Mouse (Mus musculus): Measurements from ENCODE around the gene Zkscan8.
"Not testable (repeated sequence)": the region's sequence is repeated elsewhere in the genome, so short reads cannot be mapped to it uniquely, and the experiment has no call there.

Gene Zkscan8

DNA sequence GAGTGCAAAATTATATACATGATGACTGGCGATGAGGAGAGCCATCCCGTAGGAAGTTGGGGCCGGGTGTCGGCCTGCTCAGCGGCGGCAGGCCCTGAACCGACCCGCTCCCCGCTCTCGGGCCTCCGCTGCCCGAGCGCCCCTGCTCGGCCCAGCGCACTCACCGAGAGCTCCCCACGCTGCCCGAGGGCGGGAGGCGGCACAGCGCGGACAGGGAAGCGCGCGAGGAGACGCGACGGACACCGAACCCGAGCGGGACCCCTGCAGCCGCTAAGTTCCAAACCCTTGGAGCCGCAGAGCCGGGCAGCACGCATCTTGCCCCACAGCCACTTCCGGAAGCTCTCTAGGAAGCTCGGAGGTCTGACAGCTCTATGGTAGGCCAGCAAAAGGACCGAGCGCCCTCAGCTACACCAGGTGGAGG lies at the start of gene Zkscan8:
TSS of gene Zkscan8 (minus strand) at position 340 of the 421 bp plus-strand sequence.
- peak; percentile 91 to 93 for DNase-seq

GRCm38 (mm10) chr13:21559793-21560192 lies 28.9 kb upstream of the Zkscan8 start, which contains the start of gene Olfr1535:
Gene Olfr1535, minus strand, starts transcription at chr13:21559893.
- DNase-seq, result no peak

- no peak for DNase-seq
Observed at GRCm38 (mm10) chr13:21550416-21551110, 19.6 kb upstream of the Zkscan8 start.

GRCm38 (mm10) chr13:21549487-21549886 lies 18.6 kb upstream of the Zkscan8 start:
- DNase-seq, result no peak

DNA sequence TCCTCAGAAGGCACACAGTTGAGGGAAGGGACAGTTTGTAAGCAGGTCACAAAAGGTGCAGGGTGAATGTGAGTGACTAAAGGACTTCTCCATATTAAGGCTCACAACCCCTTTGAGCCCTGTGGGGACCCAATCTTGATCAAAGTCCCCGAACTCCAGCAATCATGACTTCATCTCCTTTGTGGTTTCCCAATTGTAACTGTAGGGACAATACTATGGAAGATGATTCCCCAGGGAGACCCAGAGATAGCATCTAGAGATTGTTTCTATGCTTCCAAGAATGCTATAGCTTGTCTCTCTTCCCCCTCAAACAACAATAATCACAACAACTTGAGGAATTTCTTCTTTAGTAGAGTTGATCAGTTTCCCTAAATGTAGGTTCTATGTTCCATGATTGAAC lies 11.8 kb upstream of the Zkscan8 start, which contains the start of gene Olfr1366:
TSS of gene Olfr1366 (minus strand) at position 101 of the 400 bp plus-strand sequence.
- no peak for DNase-seq

GRCm38 (mm10) chr13:21530136-21530535 lies 784 bp downstream of the Zkscan8 start:
- DNase-seq, result no peak

GRCm38 (mm10) chr13:21506221-21506649 lies 24.7 kb downstream of the Zkscan8 start:
- peak; percentile 85 to 86 for DNase-seq

- DNase-seq, result no peak
Observed at GRCm38 (mm10) chr13:21502296-21502695, 28.6 kb downstream of the Zkscan8 start.

DNA sequence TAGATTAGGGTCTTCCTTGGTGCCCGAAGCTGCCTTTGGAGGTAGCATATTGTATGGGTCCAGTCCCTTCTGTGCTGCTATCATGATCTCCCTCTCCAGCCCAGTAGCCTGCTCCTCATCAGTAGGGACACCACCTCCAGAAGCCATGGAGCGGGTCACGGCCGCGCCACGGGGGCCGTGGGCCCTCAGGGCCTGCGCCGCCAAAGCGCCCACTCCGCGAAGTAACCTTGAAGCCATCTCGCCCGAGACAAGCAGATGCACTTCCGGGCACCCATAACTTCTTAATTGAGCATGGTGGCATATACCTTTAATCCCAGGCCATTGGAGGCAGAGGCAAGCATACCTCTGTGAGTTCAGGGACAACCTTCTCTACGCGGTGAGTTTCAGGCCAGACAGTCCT lies 29.7 kb downstream of the Zkscan8 start, which contains the start of gene Gm11273:
TSS of gene Gm11273 (minus strand) at position 237 of the 400 bp plus-strand sequence.
- not testable (repeated sequence) for DNase-seq

- DNase-seq, result no peak
Observed at GRCm38 (mm10) chr13:21495080-21495479, 35.8 kb downstream of the Zkscan8 start, which contains the start of gene AK157302. Gene AK157302, plus strand, starts transcription at chr13:21495223.

- DNase-seq, result no peak
Observed at GRCm38 (mm10) chr13:21492847-21493246, 38.1 kb downstream of the Zkscan8 start.

DNA sequence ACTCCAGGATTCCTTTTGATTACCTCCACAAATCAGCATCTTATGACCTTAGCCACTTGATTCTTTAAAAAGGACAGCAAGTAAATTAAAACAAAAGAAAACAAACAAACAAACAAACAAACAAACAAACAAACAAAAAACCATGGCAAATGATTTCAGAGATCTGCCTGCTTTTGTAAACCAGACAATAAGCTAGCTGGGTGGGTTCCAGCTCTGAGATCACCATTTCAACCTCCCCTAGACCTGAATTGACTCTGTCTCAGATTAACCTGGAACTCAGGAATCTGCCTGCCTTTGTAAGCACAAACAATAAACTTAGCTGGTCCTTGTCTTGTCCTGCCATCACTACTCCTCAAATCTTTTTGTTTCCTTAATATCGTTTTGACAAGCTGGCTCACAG lies 44.0 kb downstream of the Zkscan8 start:
- DNase-seq, result no peak

DNA sequence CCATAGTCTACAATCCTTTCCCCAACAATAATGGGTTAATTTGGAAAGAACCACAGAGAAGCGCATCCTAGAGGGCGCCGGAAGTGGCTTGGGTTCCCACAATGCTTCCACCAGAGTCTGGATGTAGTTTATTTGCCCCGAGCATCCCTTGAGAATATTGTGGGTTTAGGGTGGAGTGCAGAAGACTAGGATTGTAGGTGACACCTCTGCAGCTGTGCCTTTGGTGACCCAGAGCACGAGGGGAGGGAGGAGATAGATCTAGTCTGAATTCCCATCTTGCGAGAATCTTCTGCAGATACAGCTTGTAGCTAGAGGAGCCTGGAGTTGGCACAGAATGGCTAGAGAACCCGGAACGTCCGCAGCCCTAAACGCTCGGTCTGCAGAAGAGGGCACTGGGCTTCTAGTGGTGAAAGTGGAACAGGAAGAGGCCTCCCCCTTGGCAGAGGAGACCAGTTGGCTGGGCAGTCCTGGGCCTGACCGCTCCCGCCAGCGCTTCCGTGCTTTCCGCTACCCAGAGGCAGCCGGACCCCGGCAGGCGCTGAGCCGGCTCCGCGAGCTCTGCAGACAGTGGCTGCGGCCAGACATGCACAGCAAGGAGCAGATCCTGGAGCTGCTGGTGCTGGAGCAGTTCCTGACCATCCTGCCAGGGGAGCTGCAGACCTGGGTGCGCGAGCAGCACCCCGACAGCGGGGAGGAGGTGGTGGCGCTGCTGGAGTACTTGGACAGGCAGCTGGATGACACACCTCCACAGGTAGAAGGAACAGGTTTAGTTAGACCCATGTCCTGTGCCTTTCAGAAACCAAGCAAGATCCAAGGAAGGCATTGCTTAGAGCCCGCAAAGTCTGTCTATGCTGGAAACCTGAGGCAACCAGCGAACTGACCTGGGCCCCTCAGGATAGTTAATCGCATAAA lies 51.9 kb downstream of the Zkscan8 start, which contains the start of the genes Zkscan4 and Gm10065:
TSS of gene Zkscan4 (plus strand) at position 149 of the 912 bp plus-strand sequence.
TSS of gene Gm10065 (minus strand) at position 683 of the 912 bp plus-strand sequence.
- DNase-seq, result peak; percentile 71 to 74

GRCm38 (mm10) chr13:21472427-21472826 lies 58.5 kb downstream of the Zkscan8 start:
- no peak for DNase-seq

DNA sequence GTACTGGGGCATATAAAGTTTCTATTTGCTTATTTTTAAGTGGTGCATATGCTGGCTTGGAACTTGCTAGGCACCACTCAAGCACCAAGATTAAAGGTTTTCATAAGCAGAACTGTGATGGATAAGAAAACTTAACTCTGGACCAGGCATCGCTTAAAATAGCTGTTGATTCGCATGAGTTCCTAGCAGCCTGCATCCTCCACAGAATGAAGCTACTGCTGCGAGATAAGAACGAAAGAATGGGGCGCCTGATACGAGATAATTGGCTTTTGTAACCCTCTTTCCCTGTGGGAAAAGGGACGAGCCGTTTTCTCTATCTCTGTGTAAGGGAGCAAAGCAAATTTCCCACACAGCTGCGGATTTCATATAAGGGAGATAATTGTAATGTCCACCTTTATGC lies 61.8 kb downstream of the Zkscan8 start:
- no peak for DNase-seq

DNA sequence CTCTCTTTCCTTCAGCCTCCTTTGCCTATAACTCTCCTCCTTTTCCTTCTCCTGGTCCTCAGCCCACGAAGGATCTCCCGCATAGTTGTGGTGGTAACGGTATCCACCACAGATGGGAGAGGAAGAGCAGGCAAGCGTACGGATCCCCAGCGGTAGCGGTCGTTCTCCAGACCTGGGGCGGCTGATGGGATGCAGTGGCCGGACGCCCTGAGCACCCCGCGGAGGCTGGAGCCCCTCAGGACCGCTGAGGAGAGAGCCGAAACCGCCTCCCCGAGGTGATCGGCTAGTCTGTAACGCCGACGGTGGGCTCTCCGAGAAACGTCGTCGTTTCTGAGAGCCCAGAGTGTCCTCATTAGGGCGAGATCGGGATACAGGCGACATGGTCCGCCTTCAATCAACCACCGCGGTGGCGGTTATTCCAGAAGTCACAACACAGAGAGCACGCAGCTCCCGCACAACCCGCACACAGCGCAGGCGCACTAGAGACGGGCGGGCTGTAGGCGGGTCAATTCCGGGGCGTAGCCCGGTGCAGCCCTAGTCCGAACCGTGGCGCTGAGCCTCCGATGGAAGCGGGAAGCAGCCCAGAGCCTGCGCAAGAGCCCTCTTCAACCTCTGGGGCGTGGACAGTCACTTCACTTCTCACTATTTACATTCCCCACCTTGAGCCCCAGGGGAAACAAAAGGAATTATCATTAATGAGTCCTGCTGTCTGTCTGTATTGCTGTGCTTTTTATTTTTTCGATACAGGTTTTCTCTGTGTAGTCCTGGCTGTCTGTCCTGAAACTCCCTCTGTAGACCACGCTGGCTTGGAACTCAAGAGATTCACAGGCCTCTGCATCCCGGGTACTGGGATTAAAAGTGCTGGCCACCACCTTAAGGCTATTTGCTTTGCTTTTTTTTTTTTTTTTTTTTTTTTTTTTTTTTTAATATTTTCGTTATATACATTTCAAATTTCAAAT lies 62.6 kb downstream of the Zkscan8 start, which contains the start of gene Nkapl:
TSS of gene Nkapl (minus strand) at position 449 of the 959 bp plus-strand sequence.
- peak; percentile 86 to 91 for DNase-seq

- no peak for DNase-seq
Observed at GRCm38 (mm10) chr13:21467336-21467735, 63.6 kb downstream of the Zkscan8 start.

All from lung, postnatal 4 days (tissue).